Mouse (Mus musculus) adrenal gland, adult 8-10 months (tissue): ENCODE data around the gene Snap91. TPM values are rescaled to one million over a fixed set of nuclear protein-coding genes. Genes with fewer than 3 reads are reported as not detected.
A peak's percentile ranks its signal among the peaks of the same experiment; 100 is the strongest.

ENCODE experiments used
- DNase-seq: peaks from one replicate; pipeline ENCODE4 v3.0.0; 2022
- total RNA-seq, 4 experiments: library from RNA; stranded (reverse); gene quantifications; 2 replicates each; pipeline ENCODE4 v1.2.4; 2022

Gene Snap91
- total RNA-seq, 4 experiments from 2014 or later: 34.0 to 69.5 (median 52.3) TPM

DNA sequence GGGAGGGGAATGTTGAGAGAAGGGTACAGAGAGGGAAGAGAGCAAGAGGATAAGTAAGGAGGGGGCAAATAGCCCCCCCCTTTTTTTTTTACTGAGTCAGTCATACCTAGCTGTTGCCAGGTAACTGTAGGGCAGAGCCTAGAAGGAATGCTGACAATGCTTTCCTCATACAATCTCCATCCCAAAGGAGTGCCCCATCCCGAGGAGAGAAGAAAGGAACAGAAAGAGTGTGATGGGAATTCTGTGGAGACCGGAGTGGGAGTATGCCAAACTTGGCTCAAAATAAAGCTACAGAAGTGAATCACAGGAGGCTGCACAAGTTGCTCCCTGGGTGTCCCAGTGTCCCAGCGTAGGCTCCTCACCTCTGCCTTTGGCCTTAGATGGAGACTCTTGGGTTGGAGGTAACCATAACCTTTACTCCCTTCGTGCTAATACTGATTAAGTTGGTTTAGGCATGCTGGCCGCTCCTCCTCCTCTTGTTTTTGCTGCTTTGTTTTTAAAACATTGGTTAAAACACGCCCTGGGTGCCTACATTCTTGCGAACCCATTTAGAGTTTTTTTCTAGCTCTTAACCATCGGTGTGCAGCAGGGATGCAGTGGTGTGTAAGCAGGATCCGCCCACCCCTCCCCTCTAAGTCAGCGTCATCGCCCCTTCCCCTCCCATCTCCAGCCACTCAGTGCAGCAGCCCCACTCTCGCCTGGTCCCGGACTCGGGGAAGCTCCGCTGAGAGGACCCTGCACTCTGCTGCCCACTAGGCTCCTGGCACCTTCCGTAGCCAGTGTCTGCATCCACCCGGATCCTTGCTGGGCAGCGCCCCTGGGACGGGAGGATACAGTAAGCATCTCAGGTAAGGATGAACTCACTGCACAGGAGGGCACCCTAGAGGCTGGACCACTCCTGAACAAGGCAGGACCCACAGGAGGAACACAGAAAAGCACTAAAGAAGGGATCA, 137.2 kb downstream of the Snap91 start, which contains the start of gene Prss35:
TSS of gene Prss35 (plus strand) at position 691 of the 953 bp plus-strand sequence.
- DNase-seq: peak; percentile 35

DNA sequence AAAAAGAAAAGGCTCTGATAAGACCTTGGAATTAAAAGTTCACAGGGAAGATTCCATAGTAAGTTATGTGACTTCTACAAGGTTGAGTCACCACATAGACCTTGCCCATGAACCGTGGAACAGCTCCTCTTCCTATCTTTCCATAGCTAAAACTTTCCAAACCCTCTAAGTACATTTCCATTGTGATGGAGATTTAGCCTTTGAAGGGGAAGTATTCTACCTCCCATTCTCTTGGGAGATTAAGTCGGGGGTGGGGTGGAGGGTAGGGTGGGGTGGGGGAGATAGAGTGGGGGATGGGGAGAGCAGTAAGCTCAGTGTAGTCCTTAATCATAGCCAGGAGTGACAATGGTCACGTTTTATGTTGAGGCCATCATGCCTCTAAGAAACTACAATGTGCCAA, 140.5 kb downstream of the Snap91 start:
- no peak for DNase-seq

DNA sequence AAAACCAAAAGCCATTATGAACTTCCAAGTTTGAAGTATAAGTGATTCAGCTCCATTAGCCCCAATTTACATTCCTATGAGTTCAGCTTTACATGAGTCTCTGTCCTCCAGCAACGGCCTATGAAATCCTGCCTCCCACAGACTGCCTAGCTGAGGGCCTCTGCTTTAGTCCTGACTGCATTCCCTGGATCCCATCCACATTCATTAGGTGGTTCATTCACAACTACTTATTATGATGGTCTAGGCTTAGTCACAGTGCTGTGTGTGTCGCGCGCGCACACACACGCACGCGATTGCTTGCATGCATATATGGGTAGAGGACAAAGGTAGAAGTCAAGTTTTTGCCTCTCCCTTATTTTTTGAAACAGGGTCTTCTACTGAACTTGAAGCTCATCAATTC, 141.7 kb downstream of the Snap91 start:
- no peak for DNase-seq

DNA sequence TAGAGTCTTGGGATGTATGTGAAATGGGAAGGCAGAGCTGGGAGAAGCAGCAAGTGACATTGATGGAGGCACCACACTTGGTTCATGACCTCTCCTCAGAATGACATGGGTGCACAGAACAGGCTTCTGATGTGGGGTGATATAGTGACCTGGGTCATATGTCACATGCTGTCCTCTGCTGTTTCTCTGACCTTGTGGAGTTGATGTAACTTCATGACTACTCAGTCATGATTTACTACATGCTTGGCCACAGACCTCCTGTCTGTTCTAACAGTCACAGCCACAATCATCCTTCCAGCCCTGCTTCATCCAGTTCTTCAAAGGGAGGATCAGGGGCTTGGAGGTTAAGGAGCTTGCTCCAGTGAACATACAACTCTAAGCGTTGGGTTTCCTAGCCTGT, 142.4 kb downstream of the Snap91 start:
- peak; percentile 26 for DNase-seq

DNA sequence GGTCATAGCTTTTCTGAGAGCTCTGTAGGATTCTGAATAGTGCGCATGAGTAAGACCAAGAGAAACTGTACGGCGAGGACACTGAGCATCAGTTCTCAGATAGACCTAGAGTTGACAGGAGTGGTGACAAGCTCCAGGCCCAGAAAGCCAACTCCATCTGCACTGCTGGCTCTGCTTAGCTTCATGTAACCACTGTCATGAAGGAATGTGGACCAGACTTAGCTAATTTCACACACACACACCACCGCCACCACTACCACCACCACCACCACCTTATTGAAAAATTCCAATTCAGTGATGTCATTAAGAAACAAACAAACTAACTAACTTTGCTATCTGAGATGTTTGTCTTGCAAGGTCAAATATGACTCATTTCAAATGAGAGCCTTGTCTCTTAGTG, 143.5 kb downstream of the Snap91 start:
- DNase-seq: no peak

DNA sequence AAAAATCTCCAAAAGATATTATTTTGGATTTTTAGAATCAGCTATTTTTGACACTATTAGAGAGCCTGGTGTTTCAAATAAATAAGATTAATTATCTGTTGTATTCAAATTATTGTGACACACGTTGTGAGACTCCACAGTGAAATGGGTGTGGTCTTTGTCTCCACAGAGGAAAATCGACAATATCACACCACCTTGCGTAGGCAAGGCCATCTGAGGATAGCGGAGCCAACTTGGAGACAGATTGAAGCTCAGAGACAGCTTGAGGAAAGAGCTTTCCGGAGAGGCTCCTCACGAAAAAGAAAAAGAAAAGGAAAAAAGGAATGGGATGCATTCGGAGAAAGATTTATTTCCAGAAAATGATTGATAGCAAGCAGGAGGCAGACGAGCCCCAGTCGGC, 145.7 kb downstream of the Snap91 start:
- no peak for DNase-seq

DNA sequence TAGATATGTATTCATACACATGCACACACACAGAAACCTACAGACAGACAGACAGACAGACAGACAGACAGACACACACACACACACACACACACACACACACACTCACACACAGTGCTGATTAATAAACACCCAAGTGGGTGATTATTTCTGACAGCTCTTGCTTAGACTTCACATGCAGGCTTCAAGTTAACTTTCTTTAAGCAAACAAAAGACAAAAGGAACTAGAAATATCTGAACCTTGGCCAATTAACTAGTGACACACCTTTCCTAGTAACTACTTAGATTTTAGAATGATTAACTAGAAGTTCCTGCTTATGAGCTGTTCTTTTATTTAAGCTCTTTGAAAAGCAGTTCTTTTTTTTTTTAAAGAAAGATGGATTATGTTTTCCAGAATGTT, 146.1 kb downstream of the Snap91 start:
- DNase-seq: no peak

DNA sequence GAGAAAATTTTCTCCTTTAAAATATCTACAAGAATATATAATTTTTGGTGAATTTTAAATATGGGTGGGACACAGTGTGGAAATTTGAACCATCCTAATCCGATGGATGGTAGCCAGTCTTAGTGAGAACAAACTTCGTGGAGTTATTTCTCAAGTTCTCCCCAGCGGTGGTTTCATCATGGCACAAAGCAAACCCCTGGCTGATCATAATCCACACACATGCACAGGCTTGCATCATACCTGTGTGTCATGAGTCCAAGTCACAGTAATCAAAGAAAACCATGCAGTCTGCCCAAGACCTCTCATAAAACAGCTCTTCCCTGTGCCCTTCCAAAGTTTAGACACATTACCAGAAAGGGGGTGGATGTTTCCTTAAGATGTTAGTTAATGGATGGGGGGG, 150.6 kb downstream of the Snap91 start:
- DNase-seq: no peak

DNA sequence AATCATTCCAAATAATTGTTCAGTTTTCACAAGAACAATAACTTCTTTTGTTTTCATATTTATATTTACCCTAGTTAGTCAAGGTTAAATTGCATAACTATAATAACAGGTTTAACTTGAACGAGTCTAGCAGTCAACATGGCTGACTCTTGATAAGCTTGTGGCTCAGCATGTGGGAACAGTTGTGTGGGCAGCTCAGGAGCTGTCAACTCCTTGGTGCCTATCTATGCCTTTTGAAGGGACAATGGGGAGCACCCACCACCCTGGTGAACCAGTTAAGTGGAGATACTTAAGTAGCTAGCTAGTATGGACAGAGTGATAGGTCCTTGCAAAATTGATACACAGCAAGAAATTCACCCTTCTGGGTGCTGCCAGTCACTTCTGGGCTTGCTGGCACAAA, 151.4 kb downstream of the Snap91 start:
- DNase-seq: no peak

DNA sequence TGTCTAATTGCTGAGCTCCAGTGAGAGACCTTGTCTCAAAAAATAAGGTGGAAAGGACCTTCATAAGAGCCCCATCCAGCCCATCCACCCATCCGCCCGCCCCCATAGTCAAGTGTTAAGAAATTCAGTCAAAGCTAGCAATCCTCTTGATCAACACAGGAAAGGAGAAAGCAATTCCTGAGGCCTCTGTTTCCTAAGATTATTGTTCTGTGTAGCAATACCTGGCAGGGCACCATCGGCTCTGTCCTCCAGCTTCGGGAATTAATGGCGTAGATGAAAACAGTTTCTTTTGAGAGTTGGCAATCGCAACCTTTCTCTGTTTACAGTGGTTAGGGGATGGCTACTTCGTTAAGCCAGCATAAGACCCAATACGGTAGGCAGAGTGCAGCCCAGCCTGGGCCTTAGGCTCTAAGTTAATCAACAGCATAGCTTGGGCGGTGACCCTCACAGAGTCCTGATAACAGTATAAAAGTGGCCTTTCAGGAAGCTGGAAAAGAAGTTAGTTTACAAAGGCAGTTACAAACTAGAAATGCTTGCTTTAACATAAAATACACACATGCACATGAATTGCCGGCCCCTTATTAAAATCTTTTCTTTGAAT, 152.1 kb downstream of the Snap91 start:
- DNase-seq: peak; percentile 59

DNA sequence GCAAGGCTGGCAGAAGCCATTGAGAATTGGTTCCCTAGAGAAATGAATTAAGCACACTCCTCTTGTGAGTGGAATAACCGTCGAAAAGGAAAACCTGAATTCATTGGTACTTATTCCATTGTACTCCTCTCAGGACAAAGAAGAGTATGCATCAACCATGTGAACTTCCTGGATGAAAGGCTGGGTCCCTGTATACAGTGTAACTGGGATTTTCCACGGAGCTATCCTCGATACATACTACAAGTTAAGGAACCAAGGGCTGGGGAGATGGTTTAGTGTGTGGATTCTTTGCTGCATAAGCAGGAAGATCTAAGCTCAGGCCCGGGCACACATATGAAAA, 154.1 kb downstream of the Snap91 start:
- no peak for DNase-seq

DNA sequence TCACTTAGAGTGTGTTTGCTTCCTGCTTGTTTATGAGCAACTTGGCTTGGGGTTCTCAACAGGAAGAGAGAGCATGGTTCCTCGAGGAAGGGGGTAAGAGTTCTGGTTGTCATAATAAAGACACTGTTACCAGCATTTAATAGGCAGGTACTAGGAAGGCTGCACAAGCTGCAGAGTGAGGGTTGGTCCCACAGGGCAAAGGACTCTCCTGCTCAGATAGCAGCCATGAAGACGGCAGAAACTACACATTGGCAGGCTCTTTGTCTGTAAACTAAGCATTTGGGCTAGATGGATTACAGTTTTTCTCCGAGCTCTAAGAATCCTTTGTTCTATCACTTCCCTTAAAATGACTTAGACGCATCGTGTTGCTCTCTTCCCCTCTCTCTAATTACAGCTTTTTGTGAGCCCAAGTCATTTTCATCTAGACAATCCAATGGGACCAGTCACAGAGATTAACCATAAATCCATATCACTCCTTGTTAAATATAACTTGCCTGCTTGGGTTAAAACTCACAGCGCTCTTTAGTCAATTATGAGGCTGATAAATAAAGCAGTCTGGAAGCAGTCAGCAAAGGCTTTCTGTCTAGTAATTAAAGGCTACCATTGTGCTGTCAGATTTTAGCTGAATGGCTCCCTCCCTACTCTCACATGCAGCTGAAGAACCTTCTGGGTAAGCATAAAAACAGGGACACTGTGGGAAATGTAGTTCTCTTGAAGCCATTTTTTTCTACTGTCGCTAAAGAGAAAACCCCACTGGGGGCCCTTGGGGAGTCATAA, 154.7 kb downstream of the Snap91 start:
- no peak for DNase-seq

DNA sequence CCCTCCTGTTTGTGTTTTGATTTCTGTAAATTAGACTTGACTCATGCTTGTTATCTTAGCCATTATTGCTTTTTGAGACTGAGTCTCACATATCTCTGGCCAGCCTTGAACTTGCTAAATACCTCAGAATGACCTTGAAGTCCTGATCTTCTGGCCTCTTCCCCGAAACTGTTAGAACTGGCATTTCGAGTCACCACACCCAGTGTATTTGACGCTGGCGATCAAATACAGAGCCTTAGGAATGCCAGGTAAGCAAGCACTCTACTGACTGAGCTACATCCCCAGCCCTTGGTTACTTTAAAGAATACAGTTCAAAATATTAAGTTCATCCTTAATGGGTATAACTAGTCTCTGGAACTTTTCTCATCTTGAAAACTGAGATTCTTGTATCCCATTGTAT, 155.4 kb downstream of the Snap91 start:
- no peak for DNase-seq

DNA sequence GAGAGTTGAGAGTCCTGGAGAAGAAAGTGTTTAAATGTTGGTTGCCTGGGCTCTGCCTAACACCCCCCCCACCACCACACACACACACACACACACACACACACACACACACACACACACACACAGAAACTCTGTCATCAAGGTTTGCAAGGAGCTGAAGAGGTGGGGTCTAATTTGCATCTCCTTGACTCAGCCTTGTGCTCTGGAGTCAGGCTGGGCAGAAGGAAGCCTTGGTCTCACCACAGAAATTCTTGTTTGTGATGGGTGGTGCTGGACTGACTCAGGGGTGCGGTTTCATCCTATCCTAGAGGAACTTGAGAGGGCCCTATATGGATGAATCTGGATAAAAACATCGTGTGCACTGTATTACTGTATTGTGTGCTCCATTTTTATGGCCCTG, 159.7 kb downstream of the Snap91 start:
- no peak for DNase-seq

DNA sequence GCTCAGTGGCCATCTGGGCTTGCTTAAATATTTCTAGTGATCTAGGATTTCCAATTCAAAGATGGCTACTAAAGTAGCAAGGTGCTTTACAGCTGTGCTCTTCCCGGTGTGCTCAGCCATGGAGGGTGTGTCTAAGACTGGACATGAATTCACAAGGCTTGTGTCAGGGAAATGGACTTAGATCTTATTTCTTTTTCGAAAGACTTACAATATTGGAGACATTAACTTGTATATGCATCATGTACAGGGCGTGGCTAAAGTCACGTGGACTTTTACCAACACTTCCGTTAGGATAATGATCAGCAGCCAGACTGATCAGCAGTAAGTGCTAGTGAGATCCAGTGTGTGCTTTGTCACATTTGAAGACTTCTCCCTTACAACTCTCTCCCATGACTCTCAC, 160.2 kb downstream of the Snap91 start:
- no peak for DNase-seq

DNA sequence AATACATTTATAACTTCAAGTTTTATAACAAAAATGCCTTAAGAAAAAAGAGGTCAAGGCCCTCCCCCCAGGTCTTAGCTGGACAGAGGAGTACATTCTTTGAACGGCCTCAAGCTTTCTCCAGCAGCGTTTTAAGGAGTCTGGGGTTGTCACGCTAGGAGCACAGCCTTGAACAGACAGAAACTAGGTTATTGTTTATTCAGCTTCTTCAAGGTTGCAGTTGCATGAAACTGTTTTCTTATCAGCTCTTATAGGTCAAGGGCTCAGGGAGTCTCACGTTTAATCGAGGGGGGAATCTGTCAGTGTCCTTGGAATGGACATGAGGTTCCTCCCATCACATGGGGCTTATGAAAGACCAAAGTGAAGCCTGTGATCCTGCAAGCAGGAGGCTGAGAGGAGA, 163.3 kb downstream of the Snap91 start:
- peak; percentile 65 for DNase-seq

DNA sequence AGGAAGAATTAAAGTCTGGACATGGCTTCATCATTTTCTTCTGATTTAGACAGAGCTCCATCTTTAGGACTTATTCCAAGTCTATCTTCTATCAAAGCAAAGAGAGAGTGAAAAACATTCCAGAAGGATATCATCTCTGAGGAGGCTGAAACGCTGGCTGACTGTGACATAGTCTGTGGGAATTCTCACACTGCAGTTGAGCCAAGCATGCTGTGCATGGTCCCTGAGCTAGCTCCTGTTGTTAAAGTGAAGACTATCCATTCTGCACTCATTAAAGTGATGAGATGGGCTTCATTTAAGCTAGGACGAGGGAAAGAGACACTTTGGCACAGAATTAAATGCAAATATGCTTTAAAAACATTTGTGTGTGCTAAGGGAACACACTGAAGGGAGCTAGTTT, 163.9 kb downstream of the Snap91 start:
- DNase-seq: no peak

Other genes with a start within 250 kb of the Snap91 start
- gene Me1, start 184.7 kb downstream of the Snap91 start, total RNA-seq: 1,000 to 10,000 TPM; 1,151 to 1,951 (median 1,592) TPM
- 100 to 1,000 TPM; 111 to 703 (median 400) TPM for gene Prss35, start 137.0 kb downstream of the Snap91 start, total RNA-seq
- 1 to 10 TPM; 1.4 to 3.0 (median 2.0) TPM for gene Ripply2, start 134.9 kb upstream of the Snap91 start, total RNA-seq
- gene Cyb5r4, start 141.4 kb upstream of the Snap91 start, total RNA-seq: 10 to 100 TPM; 38.7 to 46.3 (median 43.8) TPM